Mouse (Mus musculus): ENCODE measurements at regions not wholly inside any gene's neighbourhood (a gene's known extent, or its start where the extent isn't known, plus 50 kb on each side); places are given as distances from the start of the nearest gene placed in this dataset.

GRCm38 (mm10) chr13:80611937-80612336, 271.2 kb upstream of the Arrdc3 start:
- no peak for DNase-seq

- DNase-seq = no peak
Observed at GRCm38 (mm10) chr13:80613167-80613883, 269.9 kb upstream of the Arrdc3 start.

GRCm38 (mm10) chr13:80613884-80614247, 269.3 kb upstream of the Arrdc3 start:
- DNase-seq = peak; percentile 57

GRCm38 (mm10) chr13:80614971-80615370, 268.2 kb upstream of the Arrdc3 start:
- DNase-seq = no peak

GRCm38 (mm10) chr13:80623005-80623404, 260.2 kb upstream of the Arrdc3 start:
- DNase-seq = peak; percentile 39

- DNase-seq = no peak
Observed at GRCm38 (mm10) chr13:80641334-80641733, 241.8 kb upstream of the Arrdc3 start.

GRCm38 (mm10) chr13:80647578-80647977, 235.6 kb upstream of the Arrdc3 start:
- DNase-seq = no peak

GRCm38 (mm10) chr13:80652967-80653539, 230.1 kb upstream of the Arrdc3 start:
- no peak for DNase-seq

- no peak for DNase-seq
Observed at GRCm38 (mm10) chr13:80666186-80666713, 216.9 kb upstream of the Arrdc3 start.

- no peak for DNase-seq
Observed at GRCm38 (mm10) chr13:80689871-80690270, 193.3 kb upstream of the Arrdc3 start.

- no peak for DNase-seq
Observed at GRCm38 (mm10) chr13:80690654-80691386, 192.4 kb upstream of the Arrdc3 start.

GRCm38 (mm10) chr13:80695549-80696150, 187.5 kb upstream of the Arrdc3 start:
- no peak for DNase-seq

GRCm38 (mm10) chr13:80709531-80710306, 173.5 kb upstream of the Arrdc3 start:
- peak; percentile 2 for DNase-seq

GRCm38 (mm10) chr13:80719313-80719712, 163.9 kb upstream of the Arrdc3 start:
- DNase-seq = no peak

GRCm38 (mm10) chr13:80723215-80724006, 159.8 kb upstream of the Arrdc3 start:
- DNase-seq = peak; percentile 47

- no peak for DNase-seq
Observed at GRCm38 (mm10) chr13:80729202-80729601, 154.0 kb upstream of the Arrdc3 start.

- DNase-seq = peak; percentile 52
Observed at GRCm38 (mm10) chr13:80745991-80746390, 137.2 kb upstream of the Arrdc3 start.

GRCm38 (mm10) chr13:80747022-80747421, 136.2 kb upstream of the Arrdc3 start:
- peak; percentile 76 for DNase-seq

Data from retina, postnatal 1 day (tissue).